Mouse (Mus musculus) forebrain, embryonic 11.5 days (tissue): ENCODE results near the gene Slc1a1. TPM values are rescaled to one million over a fixed set of nuclear protein-coding genes. Genes with fewer than 3 reads are reported as not detected.

Experiments
- ATAC-seq: fragments of 200-750 bp; cut with Nextera tagmentation; replicated peaks from 2 replicates; pipeline ENCODE4 v1.8.0; 2017; ENCODE audit warnings: moderate TSS enrichment; ENCODE audit not compliant: low FRiP score
- DNase-seq: peaks from one replicate; pipeline ENCODE4 v3.0.0-alpha.2; 2017; ENCODE audit warnings: low spot score
- H3K27ac ChIP-seq: fragments of 300-500 bp; sonication (generic); 2 replicates; pipeline ENCODE4 v1.5.1; 2014; ENCODE audit warnings: low read depth, low read length
- H3K27me3 ChIP-seq: fragments of 300-500 bp; sonication (generic); 2 replicates; pipeline ENCODE4 v1.6.1; 2014; ENCODE audit warnings: mild to moderate bottlenecking, low read length, mixed read lengths; ENCODE audit not compliant: control insufficient read depth, insufficient read depth
- H3K36me3 ChIP-seq: fragments of 300-500 bp; sonication (generic); 2 replicates; pipeline ENCODE4 v1.6.1; 2014; ENCODE audit warnings: mild to moderate bottlenecking, low read length, moderate library complexity, mixed read lengths; ENCODE audit not compliant: control insufficient read depth, insufficient read depth
- H3K4me1 ChIP-seq: fragments of 300-500 bp; sonication (generic); replicated peaks from 2 replicates; pipeline ENCODE4 v1.6.1; 2014; ENCODE audit warnings: low read length, mixed read lengths; ENCODE audit not compliant: control insufficient read depth, insufficient read depth
- H3K4me2 ChIP-seq: fragments of 300-500 bp; sonication (generic); 2 replicates; pipeline ENCODE4 v1.6.1; 2014; ENCODE audit warnings: low read depth, mild to moderate bottlenecking, low read length, moderate library complexity, mixed read lengths; ENCODE audit not compliant: severe bottlenecking
- H3K4me3 ChIP-seq: fragments of 300-500 bp; sonication (generic); 2 replicates; pipeline ENCODE4 v1.5.1; 2014; ENCODE audit warnings: low read depth, low read length
- H3K9ac ChIP-seq: fragments of 300-500 bp; sonication (generic); 2 replicates; pipeline ENCODE4 v1.6.1; 2014; ENCODE audit warnings: low read length
- H3K9me3 ChIP-seq: fragments of 300-500 bp; sonication (generic); 2 replicates; pipeline ENCODE4 v1.6.1; 2016; ENCODE audit warnings: low read length, mixed read lengths; ENCODE audit not compliant: control insufficient read depth
- WGBS: fragments of 180-500 bp; shearing (Covaris S2); extraction: QIAGEN DNeasy Blood & Tissue Kit; methylation state at CpG from one replicate; pipeline ENCODE4 v1.1.7; 2014; 5-methylcytosine and 5-hydroxymethylcytosine counted together
- polyA plus RNA-seq: library from polyadenylated mRNA; unstranded; fragments of >200 nt; fragmentation: Nextera tagmentation; extraction: Ambion mirVana; gene quantifications from 2 replicates; pipeline ENCODE4 v1.2.1, GENCODE M21; 2014

Gene Slc1a1
- polyA plus RNA-seq, 1 experiment from 2014 or later = 0.98 TPM

DNA sequence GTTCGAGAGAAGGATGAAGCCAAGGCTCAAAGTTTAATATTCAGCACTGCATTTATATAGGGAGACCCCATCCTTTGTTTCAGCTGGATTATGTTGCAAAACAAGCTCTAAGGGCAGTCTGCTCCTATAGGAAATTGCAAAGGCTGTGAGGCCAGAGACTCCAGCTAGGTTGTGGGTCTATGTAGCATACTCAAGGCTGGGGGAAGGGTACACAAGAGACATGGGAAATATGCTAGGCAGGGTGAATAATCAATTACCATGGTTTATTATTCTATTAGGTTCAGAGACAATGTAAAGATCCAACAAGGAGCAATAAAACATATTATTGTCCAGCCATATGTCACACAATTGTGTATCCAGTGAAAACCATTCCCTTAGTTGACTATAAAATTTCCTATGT lies 57.0 kb downstream of the Slc1a1 start:
- Histone ChIP-seq H3K27ac (no peak overlapping the region), H3K4me2 (no peak overlapping the region), H3K4me3 (no peak overlapping the region), H3K9ac (no peak overlapping the region), H3K27me3 (no peaks in the 10 kb centered on the region), H3K4me1 (no peaks in the 10 kb centered on the region), H3K9me3 (no peaks in the 10 kb centered on the region), H3K36me3 (no peaks in the 10 kb centered on the region)
- DNase-seq = no peak
- 90% methylated on average over 1 of the region's 1 CpGs for WGBS
- no peak for ATAC-seq

GRCm38 (mm10) chr19:28896639-28897038 lies 61.8 kb downstream of the Slc1a1 start:
- Histone ChIP-seq H3K27me3 (no peaks in the 10 kb centered on the region), H3K36me3 (no peaks in the 10 kb centered on the region), H3K27ac (no peak overlapping the region), H3K9ac (no peak overlapping the region), H3K4me1 (no peaks in the 10 kb centered on the region), H3K9me3 (no peaks in the 10 kb centered on the region), H3K4me3 (no peak overlapping the region), H3K4me2 (no peak overlapping the region)
- WGBS = 75% methylated on average over 1 of the region's 1 CpGs
- DNase-seq (no peak), ATAC-seq (no peak)

DNA sequence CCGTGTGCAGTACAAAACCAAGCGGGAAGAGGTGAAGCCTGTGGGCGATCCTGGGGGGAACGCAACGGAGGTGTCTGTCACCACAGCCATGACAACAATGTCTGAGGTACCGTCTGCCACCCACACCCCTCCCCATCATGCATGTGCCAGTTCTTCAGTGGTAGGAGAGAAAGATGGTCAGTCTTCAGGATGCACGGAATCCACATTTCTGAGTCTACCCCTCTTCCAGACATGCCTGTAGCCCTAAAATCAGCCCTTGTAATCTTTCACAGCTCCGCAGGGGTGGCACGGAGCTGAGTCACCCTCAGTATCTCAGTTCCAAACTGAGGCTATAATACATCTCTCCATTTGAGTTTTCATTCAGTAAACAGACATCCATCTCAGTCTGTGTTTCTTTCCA lies 62.6 kb downstream of the Slc1a1 start:
- Histone ChIP-seq H3K27me3 (no peaks in the 10 kb centered on the region), H3K4me3 (no peak overlapping the region), H3K9ac (no peak overlapping the region), H3K36me3 (no peaks in the 10 kb centered on the region), H3K4me1 (no peaks in the 10 kb centered on the region), H3K27ac (no peak overlapping the region), H3K9me3 (no peaks in the 10 kb centered on the region), H3K4me2 (no peak overlapping the region)
- DNase-seq (no peak), ATAC-seq (no peak)
- 88% methylated on average over 9 of the region's 9 CpGs for WGBS

- H3K9me3 ChIP-seq = no peaks in the 10 kb centered on the region
- DNase-seq (no peak), ATAC-seq (no peak)
- no peaks in the 10 kb centered on the region for H3K4me1 ChIP-seq
- H3K36me3 ChIP-seq = no peaks in the 10 kb centered on the region
- no peak overlapping the region for H3K4me3 ChIP-seq
- H3K27ac ChIP-seq = no peak overlapping the region
- H3K27me3 ChIP-seq = no peaks in the 10 kb centered on the region
- H3K9ac ChIP-seq = no peak overlapping the region
- 92% methylated on average over 2 of the region's 2 CpGs for WGBS
- H3K4me2 ChIP-seq = no peak overlapping the region
Observed at GRCm38 (mm10) chr19:28900771-28901170, 65.9 kb downstream of the Slc1a1 start.

DNA sequence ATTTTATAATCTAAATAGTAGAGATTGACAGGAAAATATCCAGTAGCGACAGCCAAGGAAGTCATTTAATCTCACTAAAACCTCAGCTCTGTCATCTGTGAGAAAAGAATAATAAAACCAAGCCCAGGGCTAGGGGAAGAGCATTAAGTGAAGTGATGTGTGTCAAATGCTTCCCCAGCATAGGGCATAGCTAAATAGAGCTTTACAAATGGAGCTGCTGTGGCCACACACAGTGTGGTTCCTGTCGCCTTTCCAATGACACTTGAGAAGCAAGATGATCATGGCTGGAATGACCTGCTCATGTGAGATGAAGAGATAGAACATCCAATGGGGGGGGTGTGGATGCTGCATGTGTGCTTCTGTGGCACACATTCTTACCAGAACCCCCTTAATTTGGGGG lies 67.3 kb downstream of the Slc1a1 start:
- H3K4me1 ChIP-seq = no peaks in the 10 kb centered on the region
- H3K9ac ChIP-seq = no peak overlapping the region
- H3K9me3 ChIP-seq = no peaks in the 10 kb centered on the region
- H3K36me3 ChIP-seq = no peaks in the 10 kb centered on the region
- ATAC-seq (no peak), DNase-seq (no peak)
- WGBS = 57% methylated on average over 2 of the region's 2 CpGs
- H3K4me2 ChIP-seq = no peak overlapping the region
- no peak overlapping the region for H3K27ac ChIP-seq
- H3K27me3 ChIP-seq = no peaks in the 10 kb centered on the region
- no peak overlapping the region for H3K4me3 ChIP-seq

DNA sequence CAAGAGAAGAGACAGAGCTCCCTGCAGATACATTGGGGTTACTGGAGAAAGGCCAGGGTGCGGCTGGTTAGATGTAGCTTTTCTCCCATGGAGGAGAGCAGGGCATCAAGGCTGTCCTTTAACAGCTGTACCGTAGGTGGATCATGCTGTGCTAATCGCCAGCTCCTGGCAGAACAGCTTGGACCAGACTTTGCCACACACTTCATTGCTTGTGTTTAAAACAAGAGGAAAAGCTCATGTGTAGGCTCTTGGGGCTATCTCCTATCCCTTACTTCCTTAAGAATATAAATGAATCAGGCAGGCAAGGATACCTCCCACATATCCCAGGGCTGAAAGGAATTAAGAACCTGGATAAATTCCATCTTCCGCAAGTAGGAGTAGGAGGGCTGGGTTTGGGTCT lies 68.0 kb downstream of the Slc1a1 start:
- no peak for ATAC-seq
- Histone ChIP-seq H3K9ac (no peak overlapping the region), H3K4me3 (no peak overlapping the region), H3K27me3 (no peaks in the 10 kb centered on the region), H3K36me3 (no peaks in the 10 kb centered on the region), H3K9me3 (no peaks in the 10 kb centered on the region), H3K4me1 (no peaks in the 10 kb centered on the region), H3K27ac (no peak overlapping the region), H3K4me2 (no peak overlapping the region)
- DNase-seq = no peak
- 87% methylated on average over 4 of the region's 4 CpGs for WGBS

DNA sequence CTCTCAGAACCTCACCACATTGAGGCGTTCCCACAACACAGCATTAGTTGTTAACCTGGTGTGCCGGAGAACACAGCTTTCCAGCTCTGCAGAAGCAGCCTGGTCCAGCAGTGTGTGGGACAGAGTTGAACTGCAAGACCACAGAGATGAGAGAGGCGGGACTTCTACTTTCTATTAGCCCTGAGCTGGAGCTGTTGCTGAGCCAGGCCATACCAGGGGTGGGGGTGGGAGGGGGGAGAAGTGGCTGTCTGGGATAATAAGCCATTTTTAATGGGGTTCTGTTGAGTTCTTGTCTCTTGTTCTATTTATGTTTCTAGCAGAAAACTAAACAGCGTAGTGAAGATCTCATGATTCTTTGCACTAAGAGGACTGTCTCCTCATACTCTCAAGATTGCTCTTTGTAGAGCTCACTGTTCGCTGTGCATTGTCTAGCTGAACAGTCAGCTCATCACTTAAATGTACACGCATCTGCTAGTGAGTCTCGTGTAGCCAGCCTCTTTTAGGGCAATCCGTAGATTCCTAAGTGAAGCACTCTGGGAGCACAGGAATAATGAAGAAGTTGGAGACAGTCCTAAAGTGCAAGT lies 68.8 kb downstream of the Slc1a1 start:
- no peaks in the 10 kb centered on the region for H3K36me3 ChIP-seq
- no peak overlapping the region for H3K9ac ChIP-seq
- H3K4me2 ChIP-seq = no peak overlapping the region
- H3K9me3 ChIP-seq = no peaks in the 10 kb centered on the region
- ATAC-seq (no peak), DNase-seq (no peak)
- H3K27ac ChIP-seq = no peak overlapping the region
- 91% methylated on average over 8 of the region's 8 CpGs for WGBS
- no peaks in the 10 kb centered on the region for H3K27me3 ChIP-seq
- H3K4me1 ChIP-seq = no peaks in the 10 kb centered on the region
- no peak overlapping the region for H3K4me3 ChIP-seq

DNA sequence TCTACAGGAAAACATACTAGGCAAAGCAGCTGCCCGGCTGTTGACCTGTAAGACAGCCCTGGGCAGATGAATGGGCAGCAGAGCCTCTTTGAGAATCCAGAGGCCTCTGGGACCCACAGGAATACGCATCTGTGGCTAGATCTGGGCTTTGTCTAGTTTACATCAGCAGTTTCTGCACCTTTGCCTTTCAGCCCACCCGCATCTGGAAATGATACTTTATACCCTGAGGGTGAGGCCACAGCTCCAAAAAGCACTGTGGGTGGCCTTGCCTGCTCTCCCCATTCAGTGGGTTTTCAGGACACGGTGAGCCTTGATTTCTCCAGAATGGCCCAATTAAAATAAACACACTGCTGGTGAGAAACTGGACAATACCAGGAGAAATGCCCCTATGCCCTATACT lies 73.3 kb downstream of the Slc1a1 start:
- Histone ChIP-seq H3K9ac (no peak overlapping the region), H3K4me1 (no peaks in the 10 kb centered on the region), H3K4me3 (no peak overlapping the region), H3K4me2 (no peak overlapping the region), H3K9me3 (no peaks in the 10 kb centered on the region), H3K27me3 (no peaks in the 10 kb centered on the region), H3K36me3 (no peaks in the 10 kb centered on the region), H3K27ac (no peak overlapping the region)
- no peak for DNase-seq
- no peak for ATAC-seq
- WGBS = 50% methylated on average over 4 of the region's 4 CpGs

- DNase-seq (no peak), ATAC-seq (no peak)
- Histone ChIP-seq H3K27ac (no peak overlapping the region), H3K9ac (no peak overlapping the region), H3K36me3 (no peaks in the 10 kb centered on the region), H3K27me3 (no peaks in the 10 kb centered on the region), H3K4me1 (no peaks in the 10 kb centered on the region), H3K9me3 (no peaks in the 10 kb centered on the region), H3K4me3 (no peak overlapping the region), H3K4me2 (no peak overlapping the region)
- 75% methylated on average over 9 of the region's 9 CpGs for WGBS
Observed at GRCm38 (mm10) chr19:28908693-28909092, 73.8 kb downstream of the Slc1a1 start.
